Mouse (Mus musculus) myocyte (in vitro differentiated cells): ENCODE data around the gene Itga6. TPM values are rescaled to one million over a fixed set of nuclear protein-coding genes. Genes with fewer than 3 reads are reported as not detected.
A peak's percentile ranks its signal among the peaks of the same experiment; 100 is the strongest.

ENCODE experiments used
- H3K27me3 ChIP-seq: one replicate; pipeline ENCODE4 v1.6.1; 2011; ENCODE audit not compliant: control insufficient read depth, insufficient read depth, insufficient read length
- H3K36me3 ChIP-seq: one replicate; pipeline ENCODE4 v1.6.1; 2011; ENCODE audit not compliant: control insufficient read depth, insufficient read depth
- H3K4me2 ChIP-seq: one replicate; pipeline ENCODE4 v1.6.1; 2011; ENCODE audit warnings: low read depth, control low read depth
- H3K4me3 ChIP-seq: one replicate; pipeline ENCODE4 v1.5.1; 2011; ENCODE audit warnings: mild to moderate bottlenecking, control low read depth, moderate library complexity
- H3K79me2 ChIP-seq: one replicate; pipeline ENCODE4 v1.6.1; 2011; ENCODE audit not compliant: control insufficient read depth, insufficient read depth
- H3ac ChIP-seq: one replicate; pipeline ENCODE4 v1.6.1; 2011; ENCODE audit not compliant: control insufficient read depth, insufficient read length
- CEBPB ChIP-seq: IDR thresholded peaks from 2 replicates; pipeline ENCODE4 v1.6.1; 2011; ENCODE audit warnings: mild to moderate bottlenecking, moderate library complexity; ENCODE audit not compliant: poor library complexity, insufficient read depth, severe bottlenecking
- E2F4 ChIP-seq: IDR thresholded peaks from one replicate; pipeline ENCODE4 v1.6.1; 2011; ENCODE audit warnings: mild to moderate bottlenecking, control low read depth, moderate library complexity; ENCODE audit not compliant: insufficient read depth
- MAX ChIP-seq: IDR thresholded peaks from one replicate; pipeline ENCODE4 v1.6.1; 2011; ENCODE audit warnings: low read depth, mild to moderate bottlenecking, control low read depth
- MYOD1 ChIP-seq, 3 experiments: IDR thresholded peaks; one replicate each; pipeline ENCODE4 v1.6.1; 2011; ENCODE audit warnings: control low read depth in 2 of 3, low read depth in 2 of 3, mild to moderate bottlenecking in 2 of 3, moderate library complexity in 1 of 3; ENCODE audit not compliant: insufficient read length in 2 of 3, control insufficient read depth in 1 of 3
- MYOG ChIP-seq, 3 experiments: IDR thresholded peaks; one replicate each; pipeline ENCODE4 v1.6.1; 2011; ENCODE audit warnings: control low read depth in 2 of 3, low read depth in 2 of 3, mild to moderate bottlenecking in 2 of 3; ENCODE audit not compliant: insufficient read length in 2 of 3, control insufficient read depth in 1 of 3, insufficient read depth in 1 of 3
- POLR2A ChIP-seq: IDR thresholded peaks from one replicate; pipeline ENCODE4 v1.6.1; 2011; ENCODE audit warnings: low read depth, mild to moderate bottlenecking, control low read depth, moderate library complexity; ENCODE audit not compliant: insufficient read length
- POLR2AphosphoS2 ChIP-seq: IDR thresholded peaks from one replicate; pipeline ENCODE4 v1.6.1; 2011; ENCODE audit warnings: low read depth, control low read depth; ENCODE audit not compliant: insufficient read length
- REST ChIP-seq: IDR thresholded peaks from one replicate; pipeline ENCODE4 v1.6.1; 2011; ENCODE audit warnings: mild to moderate bottlenecking, control low read depth, moderate library complexity; ENCODE audit not compliant: insufficient read depth, insufficient read length
- SRF ChIP-seq: IDR thresholded peaks from one replicate; pipeline ENCODE4 v1.6.1; 2011; ENCODE audit warnings: low read depth; ENCODE audit not compliant: control insufficient read depth, insufficient read length
- TCF12 ChIP-seq: IDR thresholded peaks from one replicate; pipeline ENCODE4 v1.6.1; 2011; ENCODE audit warnings: mild to moderate bottlenecking, control low read depth; ENCODE audit not compliant: poor library complexity, insufficient read depth, severe bottlenecking
- TCF3 ChIP-seq: IDR thresholded peaks from one replicate; pipeline ENCODE4 v1.6.1; 2011; ENCODE audit warnings: low read depth, control low read depth; ENCODE audit not compliant: insufficient read length
- USF1 ChIP-seq: IDR thresholded peaks from one replicate; pipeline ENCODE4 v1.6.1; 2011; ENCODE audit warnings: low read depth, mild to moderate bottlenecking, control low read depth, moderate library complexity
- polyA plus RNA-seq: library from polyadenylated mRNA; unstranded; fragments of >200 nt; fragmentation: generic; extraction: Trizol; gene quantifications from one replicate; pipeline ENCODE4 v1.2.1, GENCODE M21; 2012; ENCODE audit warnings: missing spikeins

Itga6 gene
- polyA plus RNA-seq, 1 experiment: 50.4 TPM

- Histone ChIP-seq H3K27me3 (no peaks in the 10 kb centered on the region), H3ac (no peak overlapping the region), H3K79me2 (peaks cover 5% of the 10 kb centered on the region), H3K4me2 (no peak overlapping the region), H3K4me3 (no peak overlapping the region), H3K36me3 (no peaks in the 10 kb centered on the region)
- no peak for TF ChIP-seq REST
- TF ChIP-seq TCF12: no peak
- TF ChIP-seq USF1: no peak
- TF ChIP-seq POLR2AphosphoS2: no peak
- no peak for TF ChIP-seq CEBPB
- TF ChIP-seq MAX: no peak
- TF ChIP-seq TCF3: no peak
- no peak for TF ChIP-seq E2F4
- TF ChIP-seq MYOD1 (IDR thresholded peaks at IDR 0.05; ENCODE audit: control insufficient read depth in 1 of 3, insufficient read length in 2 of 3, low read depth in 2 of 3): no peak
- no peak for TF ChIP-seq POLR2A
- TF ChIP-seq SRF: no peak
- TF ChIP-seq MYOG (IDR thresholded peaks at IDR 0.05; ENCODE audit: control insufficient read depth in 1 of 3, insufficient read depth in 1 of 3, insufficient read length in 2 of 3, low read depth in 2 of 3): no peak
These were observed 67.0 kb downstream of the Itga6 start for GRCm38 (mm10) chr2:71812221-71813021.

DNA sequence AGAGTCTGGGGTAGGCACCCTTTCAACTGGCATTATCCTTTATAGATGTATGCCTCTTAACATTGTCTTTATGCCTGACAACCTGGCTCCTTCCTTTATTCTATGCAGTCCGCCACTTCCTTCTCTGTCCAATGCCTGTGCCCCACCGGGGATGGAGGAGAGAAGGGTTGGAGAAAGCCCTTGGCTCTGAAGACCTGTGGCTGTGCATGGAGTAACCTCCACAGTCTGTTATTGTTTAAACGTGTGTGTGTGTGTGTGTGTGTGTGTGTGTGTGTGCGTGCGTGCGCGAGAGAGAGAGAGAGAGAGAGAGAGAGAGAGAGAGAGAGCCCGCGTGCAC lies 67.6 kb downstream of the Itga6 start:
- Histone ChIP-seq H3ac (no peak overlapping the region), H3K36me3 (peaks cover 2% of the 10 kb centered on the region), H3K4me2 (no peak overlapping the region), H3K27me3 (no peaks in the 10 kb centered on the region), H3K4me3 (no peak overlapping the region), H3K79me2 (peaks cover 5% of the 10 kb centered on the region)
- TF ChIP-seq USF1 (no peak), E2F4 (no peak), MYOD1 (IDR thresholded peaks at IDR 0.05; ENCODE audit: control insufficient read depth in 1 of 3, insufficient read length in 2 of 3, low read depth in 2 of 3) (no peak), MYOG (IDR thresholded peaks at IDR 0.05; ENCODE audit: control insufficient read depth in 1 of 3, insufficient read depth in 1 of 3, insufficient read length in 2 of 3, low read depth in 2 of 3) (no peak), MAX (no peak), POLR2AphosphoS2 (no peak), POLR2A (no peak), REST (no peak)

GRCm38 (mm10) chr2:71813371-71813770 lies 68.0 kb downstream of the Itga6 start:
- H3K4me3 ChIP-seq: no peak overlapping the region
- H3ac ChIP-seq: no peak overlapping the region
- H3K79me2 ChIP-seq: peaks cover 5% of the 10 kb centered on the region
- TF ChIP-seq MYOG (IDR thresholded peaks at IDR 0.05; ENCODE audit: control insufficient read depth in 1 of 3, insufficient read depth in 1 of 3, insufficient read length in 2 of 3, low read depth in 2 of 3) (no peak), MAX (no peak), SRF (no peak), USF1 (no peak), POLR2AphosphoS2 (no peak), REST (no peak), MYOD1 (IDR thresholded peaks at IDR 0.05; ENCODE audit: control insufficient read depth in 1 of 3, insufficient read length in 2 of 3, low read depth in 2 of 3) (no peak), CEBPB (no peak), E2F4 (no peak), TCF3 (no peak), POLR2A (no peak), TCF12 (no peak)
- H3K36me3 ChIP-seq: peaks cover 6% of the 10 kb centered on the region
- no peaks in the 10 kb centered on the region for H3K27me3 ChIP-seq
- H3K4me2 ChIP-seq: no peak overlapping the region

DNA sequence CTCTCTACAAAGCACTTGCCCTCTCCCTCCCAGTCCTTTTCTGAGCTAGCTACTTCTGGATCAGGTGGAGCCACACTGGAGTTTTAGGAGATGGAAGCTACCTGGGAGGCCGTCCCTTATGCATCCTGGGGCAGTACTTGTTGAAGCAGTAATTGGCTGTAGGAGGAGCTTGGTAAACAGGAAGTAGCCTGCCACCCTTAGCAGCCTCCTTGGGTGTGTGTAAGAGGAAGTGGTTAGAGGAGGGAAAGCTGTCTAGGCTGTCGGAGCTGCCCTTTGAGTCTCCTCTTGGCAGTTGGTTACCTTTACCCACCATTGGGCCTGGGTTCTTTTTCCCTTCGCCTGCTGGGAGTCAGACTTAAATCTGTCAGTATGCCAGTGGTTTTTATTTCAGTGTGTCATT lies 68.6 kb downstream of the Itga6 start:
- TF ChIP-seq TCF3 (no peak), POLR2A (no peak)
- Histone ChIP-seq H3ac (no peak overlapping the region), H3K4me3 (no peak overlapping the region), H3K4me2 (peak overlapping the region; percentile 45), H3K79me2 (peaks cover 5% of the 10 kb centered on the region), H3K27me3 (no peaks in the 10 kb centered on the region), H3K36me3 (peaks cover 12% of the 10 kb centered on the region)

DNA sequence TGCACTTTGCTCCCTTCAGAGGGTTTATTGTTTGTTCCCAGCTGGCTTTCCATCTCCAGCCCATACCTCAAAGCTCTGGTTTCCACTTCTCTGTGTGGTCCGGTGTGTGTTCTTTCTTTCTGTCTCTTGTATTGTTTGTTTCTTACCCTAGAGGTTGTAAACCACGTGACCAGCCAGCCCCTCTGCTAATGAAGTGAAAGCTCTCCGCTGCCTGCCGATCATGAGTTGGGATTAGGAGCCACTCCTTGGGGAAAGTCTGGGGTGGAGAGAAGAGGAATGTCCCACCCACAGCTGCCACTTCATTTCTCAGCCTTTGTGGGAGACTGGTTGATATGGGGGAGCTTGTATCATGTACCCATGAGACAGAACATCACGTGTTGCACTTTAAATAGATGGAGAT lies 69.9 kb downstream of the Itga6 start:
- Histone ChIP-seq H3ac (no peak overlapping the region), H3K4me3 (no peak overlapping the region), H3K27me3 (no peaks in the 10 kb centered on the region), H3K36me3 (peaks cover 14% of the 10 kb centered on the region), H3K79me2 (no peaks in the 10 kb centered on the region), H3K4me2 (no peak overlapping the region)
- TF ChIP-seq MAX: no peak
- no peak for TF ChIP-seq TCF12
- TF ChIP-seq E2F4: no peak
- no peak for TF ChIP-seq MYOG (IDR thresholded peaks at IDR 0.05; ENCODE audit: control insufficient read depth in 1 of 3, insufficient read depth in 1 of 3, insufficient read length in 2 of 3, low read depth in 2 of 3)
